Mouse (Mus musculus): ENCODE data around the gene Fam131c. TPM values are rescaled to one million over a fixed set of nuclear protein-coding genes. Genes with fewer than 3 reads are reported as not detected.

The Fam131c gene
- total RNA-seq, 1 experiment from 2014 or later: 2.1 TPM

- DNase-seq: no peak
Observed at GRCm38 (mm10) chr4:141359222-141359621, 8.8 kb upstream of the Fam131c start.

GRCm38 (mm10) chr4:141360846-141361245 is 7.2 kb upstream of the Fam131c start:
- DNase-seq: peak; percentile 43

GRCm38 (mm10) chr4:141362937-141363548 is 5.0 kb upstream of the Fam131c start:
- peak; percentile 80 for DNase-seq

- peak; percentile 46 for DNase-seq
Observed at GRCm38 (mm10) chr4:141365126-141365525, 2.9 kb upstream of the Fam131c start.

- peak; percentile 41 for DNase-seq
Observed at GRCm38 (mm10) chr4:141365876-141366275, 2.1 kb upstream of the Fam131c start.

- no peak for DNase-seq
Observed at GRCm38 (mm10) chr4:141372426-141372825, 4.4 kb downstream of the Fam131c start.

GRCm38 (mm10) chr4:141379674-141380073 is 11.7 kb downstream of the Fam131c start:
- no peak for DNase-seq

GRCm38 (mm10) chr4:141382406-141382805 is 14.4 kb downstream of the Fam131c start:
- DNase-seq: no peak

- DNase-seq: peak; percentile 43
Observed at GRCm38 (mm10) chr4:141385275-141385674, 17.3 kb downstream of the Fam131c start.

GRCm38 (mm10) chr4:141386150-141386549 is 18.1 kb downstream of the Fam131c start:
- DNase-seq: no peak

- peak; percentile 74 for DNase-seq
Observed at GRCm38 (mm10) chr4:141387093-141387784, 19.2 kb downstream of the Fam131c start.

- DNase-seq: no peak
Observed at GRCm38 (mm10) chr4:141387933-141388332, 19.9 kb downstream of the Fam131c start.

GRCm38 (mm10) chr4:141389366-141390150 is 21.5 kb downstream of the Fam131c start:
- no peak for DNase-seq

GRCm38 (mm10) chr4:141391293-141391692 is 23.3 kb downstream of the Fam131c start:
- no peak for DNase-seq

- no peak for DNase-seq
Observed at GRCm38 (mm10) chr4:141394751-141395150, 26.7 kb downstream of the Fam131c start.

GRCm38 (mm10) chr4:141397861-141398260 is 29.8 kb downstream of the Fam131c start:
- DNase-seq: no peak

GRCm38 (mm10) chr4:141398545-141398944 is 30.5 kb downstream of the Fam131c start, which contains the start of gene Clcnka:
Gene Clcnka (minus strand): TSS chr4:141398724.
- DNase-seq: no peak

- no peak for DNase-seq
Observed at GRCm38 (mm10) chr4:141400171-141400570, 32.2 kb downstream of the Fam131c start.

- DNase-seq: peak; percentile 84
Observed at GRCm38 (mm10) chr4:141404518-141405313, 36.7 kb downstream of the Fam131c start.

GRCm38 (mm10) chr4:141405314-141405622 is 37.2 kb downstream of the Fam131c start:
- no peak for DNase-seq

- peak; percentile 34 for DNase-seq
Observed at GRCm38 (mm10) chr4:141406516-141407299, 38.7 kb downstream of the Fam131c start.

Measured in adrenal gland, postnatal 25 days (tissue).